Mouse (Mus musculus) limb, embryonic 14.5 days (tissue): ENCODE measurements around the gene Tbc1d10a. TPM values are rescaled to one million over a fixed set of nuclear protein-coding genes. Genes with fewer than 3 reads are reported as not detected.

Source experiments
- ATAC-seq: fragments of 200-750 bp; cut with Nextera tagmentation; 2 replicates; pipeline ENCODE4 v1.8.0; 2017; ENCODE audit warnings: low read depth, moderate number of reproducible peaks, moderate TSS enrichment; ENCODE audit not compliant: low FRiP score
- DNase-seq: peaks from one replicate; pipeline ENCODE4 v3.0.0-alpha.2; 2015; ENCODE audit warnings: low spot score
- H3K27ac ChIP-seq: fragments of 300-500 bp; sonication (generic); replicated peaks from 2 replicates; pipeline ENCODE4 v1.5.1; 2014; ENCODE audit warnings: low read depth, mild to moderate bottlenecking, low read length, moderate library complexity, mixed read lengths
- H3K27me3 ChIP-seq: fragments of 300-500 bp; sonication (generic); 2 replicates; pipeline ENCODE4 v1.6.1; 2014; ENCODE audit warnings: low read length, mixed read lengths; ENCODE audit not compliant: control insufficient read depth, insufficient read depth
- H3K36me3 ChIP-seq: fragments of 300-500 bp; sonication (generic); 2 replicates; pipeline ENCODE4 v1.6.1; 2014; ENCODE audit warnings: mild to moderate bottlenecking, low read length, moderate library complexity, mixed read lengths; ENCODE audit not compliant: control insufficient read depth, insufficient read depth
- H3K4me1 ChIP-seq: fragments of 300-500 bp; sonication (generic); 2 replicates; pipeline ENCODE4 v1.6.1; 2014; ENCODE audit warnings: antibody characterized with exemption, low read length, mixed read lengths; ENCODE audit not compliant: control insufficient read depth, insufficient read depth
- H3K4me2 ChIP-seq: fragments of 300-500 bp; sonication (generic); replicated peaks from 2 replicates; pipeline ENCODE4 v1.6.1; 2014; ENCODE audit warnings: low read depth, mild to moderate bottlenecking, low read length, moderate library complexity; ENCODE audit not compliant: severe bottlenecking
- H3K4me3 ChIP-seq: fragments of 300-500 bp; sonication (generic); replicated peaks from 2 replicates; pipeline ENCODE4 v1.5.1; 2014; ENCODE audit warnings: low read length
- H3K9ac ChIP-seq: fragments of 300-500 bp; sonication (generic); 2 replicates; pipeline ENCODE4 v1.6.1; 2014; ENCODE audit warnings: mild to moderate bottlenecking, low read depth, low read length, moderate library complexity; ENCODE audit not compliant: severe bottlenecking
- H3K9me3 ChIP-seq: fragments of 300-500 bp; sonication (generic); 2 replicates; pipeline ENCODE4 v1.6.1; 2016; ENCODE audit warnings: low read length; ENCODE audit not compliant: control insufficient read depth
- POLR2A ChIP-seq: fragments of 200-500 bp; IDR thresholded peaks from 2 replicates; pipeline ENCODE4 v1.8.0; 2012; ENCODE audit warnings: inconsistent platforms, mild to moderate bottlenecking, moderate library complexity, borderline replicate concordance; ENCODE audit not compliant: insufficient read depth, insufficient read length; ENCODE audit errors: extremely low read depth
- WGBS: fragments of 180-500 bp; shearing (Covaris S2); extraction: QIAGEN DNeasy Blood & Tissue Kit; methylation state at CpG from one replicate; pipeline ENCODE4 v1.1.7; 2014; 5-methylcytosine and 5-hydroxymethylcytosine counted together
- polyA plus RNA-seq, 2 experiments: library from polyadenylated mRNA; depleted of rRNA in 1 of 2; stranded (reverse) in 1 of 2; unstranded in 1 of 2; fragments of >200 nt; fragmentation: Nextera tagmentation in 1 of 2; extraction: Ambion mirVana in 1 of 2; gene quantifications; 2 replicates each; pipeline versions ENCODE4 v1.2.1 to v1.2.3; 2012 to 2014

The Tbc1d10a gene
- polyA plus RNA-seq, 2 experiments: 38.8 to 66.3 TPM

DNA sequence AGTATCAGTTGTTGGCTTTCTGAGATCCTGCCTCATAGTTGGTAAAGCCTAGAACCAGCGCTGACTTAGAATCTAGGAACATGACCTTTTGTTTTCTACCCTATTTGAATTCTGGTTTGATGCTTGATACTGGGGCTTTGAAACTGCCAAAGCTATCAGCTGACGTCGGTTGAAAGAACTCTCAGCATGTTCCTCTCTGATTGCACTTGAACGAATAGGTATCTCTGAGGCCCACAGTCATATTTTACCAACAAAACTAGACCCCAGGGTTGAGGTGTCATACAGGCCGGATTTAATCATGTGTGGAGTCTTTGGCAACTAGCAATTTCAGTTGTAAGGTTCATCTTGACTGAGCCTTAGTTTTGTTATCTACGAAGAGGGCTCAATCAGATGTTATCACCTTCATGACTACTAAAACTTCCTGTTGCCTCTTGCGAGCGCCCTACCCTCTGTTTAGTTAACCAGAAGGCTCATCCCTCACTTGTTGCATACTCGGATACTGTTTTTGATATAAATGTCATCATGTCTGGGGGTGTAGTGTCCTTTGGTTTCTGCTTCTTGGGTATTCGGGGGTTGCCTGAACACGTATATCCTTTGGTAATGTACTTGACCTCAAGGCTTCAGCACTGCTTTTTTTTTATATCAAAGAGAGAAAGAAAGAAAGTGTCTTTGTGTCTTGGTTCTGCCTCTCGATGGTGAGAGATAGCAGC lies 16.6 kb downstream of the Tbc1d10a start:
- H3K9ac ChIP-seq: no peak overlapping the region
- H3K9me3 ChIP-seq: no peaks in the 10 kb centered on the region
- TF ChIP-seq POLR2A: no peak
- H3K36me3 ChIP-seq: peaks cover 24% of the 10 kb centered on the region
- DNase-seq (no peak), ATAC-seq (no peak)
- WGBS: 83% methylated on average over 12 of the region's 12 CpGs
- H3K4me2 ChIP-seq: no peak overlapping the region
- no peaks in the 10 kb centered on the region for H3K4me1 ChIP-seq
- H3K4me3 ChIP-seq: no peak overlapping the region
- H3K27ac ChIP-seq: no peak overlapping the region
- no peaks in the 10 kb centered on the region for H3K27me3 ChIP-seq

DNA sequence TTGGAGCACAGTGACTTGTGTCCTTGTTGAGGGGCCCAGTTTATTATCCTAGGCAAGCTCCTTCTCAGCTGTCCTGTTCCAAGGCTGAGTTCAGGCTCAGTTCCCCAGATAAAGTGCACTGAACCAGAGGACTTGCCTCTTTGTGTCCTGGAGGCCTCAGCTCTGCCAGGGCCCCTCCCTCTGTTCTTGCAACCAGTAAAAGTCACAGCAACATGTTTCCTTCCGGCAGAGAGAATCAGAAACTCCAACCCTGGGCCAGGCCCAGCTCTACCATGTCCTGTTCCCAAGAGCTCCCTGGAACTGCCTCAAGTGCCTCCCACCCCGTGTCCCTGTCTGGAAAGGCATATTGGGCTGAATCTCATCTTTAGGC lies 17.1 kb downstream of the Tbc1d10a start:
- Histone ChIP-seq H3K27me3 (no peaks in the 10 kb centered on the region), H3K9me3 (no peaks in the 10 kb centered on the region), H3K4me2 (no peak overlapping the region), H3K9ac (no peak overlapping the region), H3K4me3 (no peak overlapping the region), H3K27ac (no peak overlapping the region), H3K4me1 (no peaks in the 10 kb centered on the region), H3K36me3 (peaks cover 30% of the 10 kb centered on the region)
- no peak for TF ChIP-seq POLR2A
- whole genome bisulfite sequencing: 51% methylated on average over 2 of the region's 2 CpGs
- ATAC-seq (no peak), DNase-seq (no peak)

DNA sequence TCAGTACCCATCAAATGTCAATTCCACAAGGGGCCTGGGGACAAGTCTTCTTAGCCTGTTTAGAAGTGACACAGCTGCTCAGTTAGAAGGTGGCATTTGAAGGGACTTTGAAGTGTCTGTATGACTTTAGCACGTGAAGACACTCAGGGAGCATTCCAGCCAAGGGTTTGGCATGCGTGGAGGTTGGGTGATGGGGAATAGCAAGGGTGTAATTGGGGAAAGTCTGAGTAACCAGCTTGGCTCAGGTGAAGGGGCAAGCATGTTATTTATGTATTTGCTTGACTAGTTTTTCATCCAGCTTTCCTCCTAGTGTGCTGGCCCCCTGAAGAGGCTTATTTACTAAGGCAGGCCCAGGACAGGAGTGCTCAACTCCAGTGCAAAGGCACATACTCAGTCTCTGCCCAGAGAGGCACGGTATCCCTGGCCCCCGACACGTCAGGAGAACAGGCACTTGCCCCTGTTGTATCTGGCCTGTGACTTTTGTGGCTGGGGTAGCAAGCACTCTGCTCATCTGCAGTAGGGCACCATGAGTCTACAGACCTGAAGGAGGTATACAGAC lies 18.6 kb downstream of the Tbc1d10a start:
- ATAC-seq (no peak), DNase-seq (no peak)
- TF ChIP-seq POLR2A: no peak
- Histone ChIP-seq H3K27ac (no peak overlapping the region), H3K9ac (no peak overlapping the region), H3K36me3 (peaks cover 43% of the 10 kb centered on the region), H3K9me3 (no peaks in the 10 kb centered on the region), H3K4me3 (no peak overlapping the region), H3K4me1 (no peaks in the 10 kb centered on the region), H3K4me2 (no peak overlapping the region), H3K27me3 (no peaks in the 10 kb centered on the region)
- 82% methylated on average over 5 of the region's 5 CpGs for WGBS

DNA sequence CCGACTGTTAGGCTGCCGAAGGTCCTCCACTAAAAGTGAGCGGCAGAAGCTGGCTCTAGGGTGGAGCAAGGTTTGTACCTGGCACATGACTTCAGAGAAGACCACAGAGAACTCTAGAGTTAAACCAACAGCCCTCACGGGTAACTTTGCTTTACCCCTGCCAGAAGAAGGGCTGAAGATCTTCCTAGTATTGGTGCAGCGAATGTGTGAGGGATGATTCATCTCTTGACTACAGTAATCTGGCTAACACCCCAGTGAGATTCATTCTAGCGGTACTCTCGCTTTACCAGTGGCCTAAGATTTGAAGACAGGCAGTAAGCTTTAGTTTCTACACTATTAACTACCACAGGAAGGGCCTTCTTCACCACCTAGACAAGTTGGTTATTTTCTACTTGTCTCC lies 19.4 kb downstream of the Tbc1d10a start:
- H3K27ac ChIP-seq: no peak overlapping the region
- no peak overlapping the region for H3K4me3 ChIP-seq
- H3K9me3 ChIP-seq: no peaks in the 10 kb centered on the region
- ATAC-seq: no peak
- H3K27me3 ChIP-seq: no peaks in the 10 kb centered on the region
- peaks cover 50% of the 10 kb centered on the region for H3K36me3 ChIP-seq
- 91% methylated on average over 7 of the region's 7 CpGs for WGBS
- H3K9ac ChIP-seq: no peak overlapping the region
- no peak for TF ChIP-seq POLR2A
- H3K4me2 ChIP-seq: no peak overlapping the region
- H3K4me1 ChIP-seq: no peaks in the 10 kb centered on the region
- DNase-seq: no peak

DNA sequence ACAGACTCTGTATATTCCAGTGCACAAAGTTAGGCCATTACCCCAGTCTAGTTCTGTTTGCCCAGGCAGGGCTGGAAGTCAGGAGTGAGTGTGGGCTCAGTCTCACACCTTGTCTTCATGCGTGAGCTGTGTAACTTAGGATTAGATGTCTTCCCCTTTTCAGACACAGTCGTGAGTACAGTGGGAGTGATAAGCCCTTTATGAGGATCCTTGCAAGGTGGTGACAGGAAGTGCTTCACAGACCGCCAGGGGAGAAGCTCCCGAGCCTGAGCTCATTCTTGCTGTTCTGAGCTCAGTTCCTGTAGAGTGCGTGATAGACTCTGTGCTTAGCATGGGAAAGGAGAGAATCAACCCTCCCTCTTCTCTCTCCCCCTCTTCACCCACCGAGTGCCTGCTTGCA lies 20.0 kb downstream of the Tbc1d10a start:
- peaks cover 55% of the 10 kb centered on the region for H3K36me3 ChIP-seq
- no peaks in the 10 kb centered on the region for H3K9me3 ChIP-seq
- 85% methylated on average over 6 of the region's 6 CpGs for WGBS
- no peak overlapping the region for H3K4me2 ChIP-seq
- no peak overlapping the region for H3K4me3 ChIP-seq
- H3K27ac ChIP-seq: no peak overlapping the region
- H3K9ac ChIP-seq: no peak overlapping the region
- no peaks in the 10 kb centered on the region for H3K27me3 ChIP-seq
- no peak for DNase-seq
- ATAC-seq: no peak
- no peak for TF ChIP-seq POLR2A
- no peaks in the 10 kb centered on the region for H3K4me1 ChIP-seq

DNA sequence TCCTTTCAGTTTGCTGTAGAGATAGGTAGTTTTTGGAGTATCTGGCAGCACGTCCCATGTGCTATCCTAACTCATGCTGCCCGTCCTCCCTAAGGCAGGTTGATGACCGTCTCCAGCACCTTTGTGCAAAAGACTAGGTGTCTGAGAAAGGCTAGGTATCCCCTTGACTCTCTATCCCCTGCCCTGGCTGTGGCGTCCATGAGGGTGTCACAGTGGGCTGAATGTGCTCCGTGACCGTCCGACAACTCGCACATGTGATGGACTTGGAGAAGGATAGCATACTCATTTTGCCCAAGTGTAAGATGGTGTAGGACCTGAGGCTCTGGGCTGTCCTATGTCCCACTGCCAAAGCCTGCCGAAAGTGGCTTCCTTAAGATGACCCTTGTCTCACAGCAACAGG lies 21.1 kb downstream of the Tbc1d10a start:
- Histone ChIP-seq H3K4me3 (no peak overlapping the region), H3K36me3 (peaks cover 63% of the 10 kb centered on the region), H3K4me1 (no peaks in the 10 kb centered on the region), H3K27ac (no peak overlapping the region), H3K9me3 (no peaks in the 10 kb centered on the region), H3K27me3 (no peaks in the 10 kb centered on the region), H3K4me2 (no peak overlapping the region), H3K9ac (no peak overlapping the region)
- DNase-seq (no peak), ATAC-seq (no peak)
- 92% methylated on average over 9 of the region's 9 CpGs for WGBS
- no peak for TF ChIP-seq POLR2A
